Mouse (Mus musculus) stomach, postnatal 0 days (tissue): ENCODE measurements around the gene Lgals3. TPM values are rescaled to one million over a fixed set of nuclear protein-coding genes. Genes with fewer than 3 reads are reported as not detected.
A peak's percentile ranks its signal among the peaks of the same experiment; 100 is the strongest.

Experiments
- ATAC-seq: fragments of 200-750 bp; cut with Nextera tagmentation; 2 replicates; pipeline ENCODE4 v1.8.0; 2017; ENCODE audit not compliant: low FRiP score, low TSS enrichment
- DNase-seq: peaks from one replicate; pipeline ENCODE4 v3.0.0-alpha.2; 2016; ENCODE audit warnings: low spot score
- H3K27ac ChIP-seq: fragments of 300-500 bp; sonication (generic); replicated peaks from 2 replicates; pipeline ENCODE4 v1.5.1; 2014; ENCODE audit warnings: mild to moderate bottlenecking, control low read depth
- H3K27me3 ChIP-seq: fragments of 300-500 bp; sonication (generic); 2 replicates; pipeline ENCODE4 v1.6.1; 2014; ENCODE audit warnings: low read length; ENCODE audit not compliant: control insufficient read depth, insufficient read depth
- H3K36me3 ChIP-seq: fragments of 300-500 bp; sonication (generic); 2 replicates; pipeline ENCODE4 v1.6.1; 2014; ENCODE audit warnings: low read length, mixed read lengths; ENCODE audit not compliant: control insufficient read depth, insufficient read depth
- H3K4me1 ChIP-seq: fragments of 300-500 bp; sonication (generic); replicated peaks from 2 replicates; pipeline ENCODE4 v1.6.1; 2014; ENCODE audit warnings: antibody characterized with exemption; ENCODE audit not compliant: control insufficient read depth, insufficient read depth
- H3K4me2 ChIP-seq: fragments of 300-500 bp; sonication (generic); replicated peaks from 2 replicates; pipeline ENCODE4 v1.6.1; 2014; ENCODE audit warnings: low read depth, mild to moderate bottlenecking, control low read depth, moderate library complexity
- H3K4me3 ChIP-seq: fragments of 300-500 bp; sonication (generic); 2 replicates; pipeline ENCODE4 v1.5.1; 2014; ENCODE audit warnings: low read depth, low read length, control low read depth
- H3K9ac ChIP-seq: fragments of 300-500 bp; sonication (generic); 2 replicates; pipeline ENCODE4 v1.6.1; 2014; ENCODE audit warnings: mild to moderate bottlenecking, low read length, control low read depth, mixed read lengths
- H3K9me3 ChIP-seq: fragments of 300-500 bp; sonication (generic); 2 replicates; pipeline ENCODE4 v1.6.1; 2016; ENCODE audit warnings: low read length; ENCODE audit not compliant: control insufficient read depth
- CTCF ChIP-seq: IDR thresholded peaks from 2 replicates; pipeline ENCODE4 v1.5.1; 2016; ENCODE audit warnings: antibody characterized with exemption, low read depth, mild to moderate bottlenecking, moderate library complexity
- EP300 ChIP-seq: optimal IDR thresholded peaks from 2 replicates; pipeline ENCODE3; 2016; ENCODE audit warnings: antibody characterized with exemption
- WGBS: fragments of 180-500 bp; shearing (Covaris S2); extraction: QIAGEN DNeasy Blood & Tissue Kit; methylation state at CpG from one replicate; pipeline ENCODE4 v1.1.7; 2014; 5-methylcytosine and 5-hydroxymethylcytosine counted together
- polyA plus RNA-seq: library from polyadenylated mRNA; unstranded; fragments of >200 nt; fragmentation: Nextera tagmentation; extraction: Ambion mirVana; gene quantifications from 2 replicates; pipeline ENCODE4 v1.2.1, GENCODE M21; 2015

The Lgals3 gene
- polyA plus RNA-seq, 1 experiment from 2014 or later, result 359 TPM

GRCm38 (mm10) chr14:47361418-47361817 lies 6.1 kb upstream of the Lgals3 start:
- DNase-seq (no peak), ATAC-seq (no peak)
- H3K4me1 ChIP-seq, result no peaks in the 10 kb centered on the region
- no peaks in the 10 kb centered on the region for H3K27me3 ChIP-seq
- no peak overlapping the region for H3K4me2 ChIP-seq
- no peak overlapping the region for H3K9ac ChIP-seq
- no peaks in the 10 kb centered on the region for H3K9me3 ChIP-seq
- TF ChIP-seq CTCF, result no peak
- TF ChIP-seq EP300, result no peak
- H3K36me3 ChIP-seq, result no peaks in the 10 kb centered on the region
- no peak overlapping the region for H3K4me3 ChIP-seq
- H3K27ac ChIP-seq, result no peak overlapping the region
- 79% methylated on average over 2 of the region's 2 CpGs for WGBS

- Histone ChIP-seq H3K27ac (no peak overlapping the region), H3K9ac (no peak overlapping the region), H3K27me3 (no peaks in the 10 kb centered on the region), H3K4me2 (no peak overlapping the region), H3K4me3 (no peak overlapping the region), H3K9me3 (no peaks in the 10 kb centered on the region), H3K4me1 (no peaks in the 10 kb centered on the region), H3K36me3 (no peaks in the 10 kb centered on the region)
- DNase-seq (no peak), ATAC-seq (no peak)
- 75% methylated on average over 9 of the region's 9 CpGs for WGBS
- TF ChIP-seq EP300 (no peak), CTCF (no peak)
Observed at GRCm38 (mm10) chr14:47361899-47362298, 5.7 kb upstream of the Lgals3 start.

GRCm38 (mm10) chr14:47364742-47365449 lies 2.7 kb upstream of the Lgals3 start:
- H3K36me3 ChIP-seq, result no peaks in the 10 kb centered on the region
- ATAC-seq (peak; percentile 73), DNase-seq (peak; percentile 54)
- H3K27ac ChIP-seq, result peak overlapping the region; percentile 75
- H3K4me3 ChIP-seq, result no peak overlapping the region
- peak overlapping the region; percentile 2; the same call in 1 of the 2 replicates for H3K4me2 ChIP-seq
- no peak for TF ChIP-seq CTCF
- TF ChIP-seq EP300, result no peak
- H3K9ac ChIP-seq, result no peak overlapping the region
- WGBS, result 31% methylated on average over 21 of the region's 21 CpGs
- no peaks in the 10 kb centered on the region for H3K4me1 ChIP-seq
- no peaks in the 10 kb centered on the region for H3K9me3 ChIP-seq
- no peaks in the 10 kb centered on the region for H3K27me3 ChIP-seq

GRCm38 (mm10) chr14:47366881-47367321 lies 650 bp upstream of the Lgals3 start:
- H3K36me3 ChIP-seq, result no peaks in the 10 kb centered on the region
- ATAC-seq, result 0 out of 2 replicates have a peak, but pooled peaks have one; percentile 13
- peak; percentile 70 for DNase-seq
- H3K4me2 ChIP-seq, result peak overlapping the region; percentile 9; the same call in 1 of the 2 replicates
- no peaks in the 10 kb centered on the region for H3K9me3 ChIP-seq
- no peaks in the 10 kb centered on the region for H3K27me3 ChIP-seq
- H3K4me1 ChIP-seq, result no peaks in the 10 kb centered on the region
- no peak overlapping the region for H3K9ac ChIP-seq
- 26% methylated on average over 7 of the region's 7 CpGs for WGBS
- TF ChIP-seq CTCF (no peak), EP300 (no peak)
- peak overlapping the region; percentile 75 for H3K27ac ChIP-seq
- H3K4me3 ChIP-seq, result no peak overlapping the region

GRCm38 (mm10) chr14:47369741-47370140 lies 2.2 kb downstream of the Lgals3 start:
- H3K9me3 ChIP-seq, result no peaks in the 10 kb centered on the region
- no peak overlapping the region for H3K9ac ChIP-seq
- no peak for DNase-seq
- 0 out of 2 replicates have a peak, but pooled peaks cover 2% of the 10 kb centered on the region for H3K4me1 ChIP-seq
- no peak overlapping the region for H3K27ac ChIP-seq
- ATAC-seq, result no peak
- no peak overlapping the region for H3K4me3 ChIP-seq
- no peaks in the 10 kb centered on the region for H3K36me3 ChIP-seq
- H3K4me2 ChIP-seq, result no peak overlapping the region
- no peaks in the 10 kb centered on the region for H3K27me3 ChIP-seq
- WGBS, result 86% methylated on average over 5 of the region's 5 CpGs
- TF ChIP-seq EP300 (no peak), CTCF (no peak)

- no peak overlapping the region for H3K4me2 ChIP-seq
- no peak for DNase-seq
- H3K27me3 ChIP-seq, result no peaks in the 10 kb centered on the region
- no peak for TF ChIP-seq CTCF
- no peak for TF ChIP-seq EP300
- H3K4me3 ChIP-seq, result no peak overlapping the region
- 83% methylated on average over 3 of the region's 3 CpGs for WGBS
- H3K4me1 ChIP-seq, result 0 out of 2 replicates have a peak, but pooled peaks cover 2% of the 10 kb centered on the region
- H3K27ac ChIP-seq, result peak overlapping the region; percentile 58; the same call in 1 of the 2 replicates
- ATAC-seq, result no peak
- H3K9me3 ChIP-seq, result no peaks in the 10 kb centered on the region
- no peak overlapping the region for H3K9ac ChIP-seq
- no peaks in the 10 kb centered on the region for H3K36me3 ChIP-seq
Observed at GRCm38 (mm10) chr14:47370790-47371189, 3.2 kb downstream of the Lgals3 start.
